Mouse (Mus musculus) T-helper 17 cell (primary cell): ENCODE results near the gene Ostc.

ENCODE experiments used
- in situ Hi-C, 2 experiments: fragments of 300-600 bp; cut with MboI, MseI; formaldehyde crosslinking; loops; 1 replicate in 1 of 2; 2 replicates in 1 of 2; pipeline ENCODE4 v1.15.1; 2025; ENCODE audit warnings: high pct_unique_total_duplicates in 2 of 2

The Ostc gene

GRCm38 (mm10) chr3:130708967-130709924 is at the start of gene Ostc:
Ostc (minus strand) TSS chr3:130709444.
- in situ Hi-C loops = loop anchor here (25.0 kb wide), 2 partner anchors 853 to 872 kb away; partner anchors contain the start of genes Cfi (in 1 of the 2), Gar1 (in 1 of the 2) and Papss1 (in 1 of the 2)

DNA sequence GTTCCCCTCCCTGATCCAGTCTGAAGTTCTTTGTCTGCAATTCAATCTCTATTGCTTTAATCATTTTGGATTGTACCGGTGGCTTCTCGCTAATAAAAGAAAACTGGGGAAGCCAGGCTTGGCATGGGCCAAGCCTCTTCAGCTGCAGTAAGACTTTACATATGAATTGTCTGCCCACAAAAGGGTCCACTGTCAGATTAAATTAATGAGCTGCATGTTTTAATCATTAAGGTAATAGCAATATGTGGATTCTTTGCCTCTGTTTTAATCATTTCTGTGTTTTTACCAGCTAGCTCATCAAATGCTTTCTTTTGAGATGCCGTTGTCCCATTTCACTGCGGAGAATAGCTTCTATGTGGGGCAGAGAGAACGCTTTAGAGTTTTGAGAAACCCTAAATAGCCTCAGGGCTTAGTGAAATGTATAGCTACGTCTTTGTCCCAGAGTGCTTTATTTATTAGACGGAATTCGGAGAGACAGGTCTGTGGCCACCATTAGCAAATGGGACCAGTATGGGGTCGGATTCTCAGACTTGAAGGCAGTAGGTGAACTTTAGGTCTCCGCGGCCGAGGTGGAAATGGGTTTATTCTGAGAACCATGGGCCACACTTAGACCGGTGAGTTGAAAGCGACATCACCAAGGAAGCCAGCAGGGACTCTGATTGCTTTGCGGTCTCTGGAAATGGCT is 49.1 kb upstream of the Ostc start:
- in situ Hi-C loops = loop anchor here in 1 of 2 experiments (25.0 kb wide), 2 partner anchors 479 to 729 kb away; partner anchors contain the start of gene Sgms2

- in situ Hi-C loops = loop anchor here in 1 of 2 experiments (25.0 kb wide), 2 partner anchors 480 to 730 kb away; partner anchors contain the start of gene Sgms2
Observed at GRCm38 (mm10) chr3:130757117-130757852, 48.0 kb upstream of the Ostc start.

DNA sequence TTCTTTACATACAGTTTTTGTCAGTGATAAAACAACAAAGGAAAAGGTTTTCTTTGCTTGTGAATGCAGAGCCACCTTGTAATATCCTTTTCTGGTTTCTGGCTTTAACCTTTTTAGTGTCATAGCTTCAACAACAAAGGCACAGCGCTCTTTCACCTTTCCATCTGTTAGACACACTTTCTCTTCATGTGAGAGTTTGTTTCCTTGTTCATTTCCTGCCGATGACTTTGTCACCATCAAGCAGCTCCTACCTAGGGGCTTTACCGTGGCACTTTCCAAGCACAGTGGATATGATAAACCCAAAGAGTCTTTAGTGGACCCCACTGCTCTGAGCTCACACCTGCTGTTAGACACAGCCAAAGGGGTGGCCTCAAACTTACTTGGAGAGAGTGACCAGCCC is 40.0 kb upstream of the Ostc start:
- in situ Hi-C loops = no loop called here

- in situ Hi-C loops = no loop called here
Observed at GRCm38 (mm10) chr3:130746673-130747619, 37.7 kb upstream of the Ostc start.

- in situ Hi-C loops = no loop called here
Observed at GRCm38 (mm10) chr3:130737652-130738361, 28.6 kb upstream of the Ostc start.

- in situ Hi-C loops = no loop called here
Observed at GRCm38 (mm10) chr3:130736758-130737157, 27.5 kb upstream of the Ostc start.

DNA sequence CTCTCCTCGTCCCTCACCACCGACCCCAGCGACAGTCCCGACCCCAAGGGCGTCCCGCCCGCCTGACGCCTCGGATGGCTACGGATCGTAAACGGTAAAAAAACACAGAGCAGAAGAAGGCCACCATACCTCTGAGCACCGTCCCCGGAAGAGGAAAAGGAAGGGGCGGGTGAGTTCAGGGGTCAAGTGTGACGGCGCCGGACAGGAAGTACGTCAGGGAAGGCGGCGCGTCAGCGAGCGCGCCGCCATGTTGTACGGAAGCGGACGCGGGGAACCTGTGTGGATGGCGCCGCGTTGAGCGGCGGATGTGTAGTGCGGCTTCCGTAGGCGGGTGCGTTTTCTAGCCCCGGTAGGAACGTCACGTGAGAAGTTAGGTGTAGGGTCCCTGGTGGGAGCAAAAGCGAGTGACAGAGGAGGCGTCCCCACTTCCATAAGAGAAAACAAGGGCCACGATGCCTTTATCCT is 21.0 kb upstream of the Ostc start, which contains the start of gene Rpl34:
Gene Rpl34, minus strand, starts transcription at position 210 of the 465 bp plus-strand sequence.
- in situ Hi-C loops = no loop called here

DNA sequence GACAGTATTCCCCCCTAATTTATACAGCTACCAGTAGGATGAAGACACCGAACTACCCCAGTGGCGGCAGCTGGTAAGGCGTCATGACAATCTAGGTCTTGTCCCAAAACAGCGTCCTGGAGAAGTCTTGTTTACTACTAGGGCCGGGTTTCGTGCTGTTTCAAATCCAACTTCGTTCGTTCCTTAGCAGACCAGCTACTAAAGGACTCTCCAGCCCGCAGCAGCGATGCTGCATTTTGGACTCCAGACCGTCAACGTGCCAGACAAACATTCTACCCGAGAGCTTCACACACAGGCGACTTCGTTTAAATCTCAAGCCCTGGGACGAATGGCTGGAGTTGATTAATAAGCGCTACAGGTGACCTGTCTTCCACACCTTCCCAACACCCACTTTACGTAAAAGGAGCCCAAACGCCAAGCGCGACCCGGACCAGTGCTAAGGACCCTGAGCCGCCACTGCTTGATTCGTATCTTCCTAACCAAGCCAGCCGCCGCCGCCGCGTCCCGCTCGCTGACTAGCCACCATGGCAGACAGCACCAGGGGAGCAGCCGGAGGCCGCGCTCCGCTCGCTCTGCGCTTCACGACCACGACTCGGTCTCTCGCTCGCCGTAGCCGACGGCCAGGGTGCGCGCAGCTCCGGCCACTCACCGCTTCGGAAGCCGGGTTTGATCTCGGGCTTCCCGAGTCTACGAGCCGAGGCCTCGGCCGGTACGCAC is 20.4 kb upstream of the Ostc start:
- in situ Hi-C loops = no loop called here

- in situ Hi-C loops = no loop called here
Observed at GRCm38 (mm10) chr3:130727676-130728075, 18.4 kb upstream of the Ostc start.

GRCm38 (mm10) chr3:130727036-130727435 is 17.8 kb upstream of the Ostc start:
- in situ Hi-C loops = no loop called here

DNA sequence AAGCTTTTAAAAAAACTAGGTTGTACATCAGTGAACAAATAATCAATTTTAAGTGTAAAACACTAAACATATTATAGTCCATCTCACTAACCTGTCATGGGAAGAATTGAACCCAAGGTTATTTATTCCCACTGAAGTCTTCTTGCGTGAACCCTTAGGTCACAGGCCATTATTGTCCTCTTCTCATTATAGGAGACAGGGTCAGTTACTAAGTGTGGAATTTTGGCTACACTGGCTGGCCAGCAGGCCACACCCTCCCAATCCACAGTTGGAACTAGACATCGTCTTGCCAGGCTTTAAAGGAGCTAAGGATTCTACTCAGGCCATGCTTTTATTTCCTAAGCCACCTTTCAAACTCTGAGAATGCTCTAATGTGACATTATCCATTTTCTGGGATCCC is 16.5 kb upstream of the Ostc start:
- in situ Hi-C loops = no loop called here

- in situ Hi-C loops = loop anchor here (25.0 kb wide), 2 partner anchors 839 to 886 kb away; partner anchors contain the start of genes Cfi (in 1 of the 2), Gar1 (in 1 of the 2) and Papss1 (in 1 of the 2)
Observed at GRCm38 (mm10) chr3:130722733-130723478, 13.7 kb upstream of the Ostc start.

DNA sequence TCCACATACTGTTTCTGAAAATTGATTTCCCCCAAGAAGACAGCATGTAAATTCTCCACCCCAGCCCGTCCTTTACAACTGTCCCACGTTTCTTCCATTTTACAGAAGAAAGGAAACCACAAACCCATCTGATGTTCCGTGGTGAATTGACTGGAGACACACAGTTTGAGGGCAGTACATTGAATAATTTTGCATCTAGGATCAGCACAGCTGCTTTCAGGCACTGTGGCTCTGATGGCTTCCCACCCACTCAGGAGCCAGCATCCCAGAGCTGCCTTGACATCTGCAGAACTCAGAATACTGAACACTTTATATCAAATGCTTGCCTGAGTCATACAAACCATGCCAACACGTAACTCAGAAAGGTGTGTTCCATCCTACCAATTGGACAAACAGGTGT is 11.0 kb upstream of the Ostc start:
- in situ Hi-C loops = loop anchor here (25.0 kb wide), 2 partner anchors 842 to 883 kb away; partner anchors contain the start of genes Cfi (in 1 of the 2), Gar1 (in 1 of the 2) and Papss1 (in 1 of the 2)

DNA sequence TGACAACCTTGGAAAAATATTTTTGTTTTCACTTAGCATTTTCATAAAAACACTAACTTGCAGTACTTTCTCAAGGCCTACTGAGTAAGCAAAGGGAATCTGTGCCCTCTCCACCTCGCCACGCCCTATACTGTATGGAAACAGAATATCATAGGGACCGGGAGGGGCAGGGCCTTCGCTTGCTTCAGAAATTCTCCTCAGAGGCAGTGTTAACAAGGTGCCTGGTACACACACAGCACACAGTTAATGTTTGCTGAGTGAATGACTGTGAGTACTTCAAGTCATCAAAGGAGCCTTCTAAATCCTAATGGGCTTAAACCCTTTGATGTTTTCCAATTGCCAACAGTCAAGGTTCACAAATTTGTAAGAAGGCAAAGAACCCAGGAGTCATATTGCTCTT is 9.6 kb upstream of the Ostc start:
- in situ Hi-C loops = loop anchor here (25.0 kb wide), 2 partner anchors 843 to 882 kb away; partner anchors contain the start of genes Cfi (in 1 of the 2), Gar1 (in 1 of the 2) and Papss1 (in 1 of the 2)

DNA sequence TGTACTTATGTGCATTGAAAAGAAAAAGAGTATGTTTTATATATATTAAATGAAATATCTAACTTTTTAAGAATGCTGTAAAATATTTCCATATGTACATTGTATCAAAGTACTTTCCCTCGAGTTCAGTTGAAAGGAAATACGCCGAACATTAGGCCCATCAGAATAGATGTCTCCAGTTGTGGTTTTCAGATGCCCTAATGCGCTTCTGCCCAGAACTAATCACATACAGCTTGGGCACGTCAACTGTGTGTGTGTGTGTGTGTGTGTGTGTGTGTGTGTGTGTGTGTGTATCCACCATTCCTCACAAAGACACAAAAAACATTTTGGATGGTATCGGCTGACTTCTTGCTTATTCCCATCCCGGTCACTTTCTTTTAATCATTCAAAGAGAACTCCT is 7.3 kb upstream of the Ostc start:
- in situ Hi-C loops = loop anchor here (25.0 kb wide), 2 partner anchors 846 to 879 kb away; partner anchors contain the start of genes Cfi (in 1 of the 2), Gar1 (in 1 of the 2) and Papss1 (in 1 of the 2)
